Mouse (Mus musculus) ES-Bruce4 (cell line): ENCODE results near the gene Trcg1.

Experiments
- CTCF ChIP-seq: IDR thresholded peaks from one replicate; pipeline ENCODE4 v1.8.1; 2011; ENCODE audit warnings: low read depth, low read length
- POLR2A ChIP-seq: IDR thresholded peaks from one replicate; pipeline ENCODE4 v1.8.1; 2011; ENCODE audit warnings: low read length; ENCODE audit not compliant: insufficient read depth

GRCm38 (mm10) chr9:57209316-57209715 lies 27.0 kb upstream of the Trcg1 start:
- no peak for TF ChIP-seq CTCF
- TF ChIP-seq POLR2A, result no peak
